Mouse (Mus musculus) small intestine, adult 2 months (tissue): ENCODE data around the gene BC024978. TPM values are rescaled to one million over a fixed set of nuclear protein-coding genes. Genes with fewer than 3 reads are reported as not detected.
"Not testable (repeated sequence)": the region's sequence is repeated elsewhere in the genome, so short reads cannot be mapped to it uniquely, and the experiment has no call there.

Experiments
- H3K27ac ChIP-seq: fragments of 200-500 bp; 2 replicates; pipeline ENCODE4 v1.5.1; 2012; ENCODE audit warnings: low read depth, low read length, control low read depth, inconsistent platforms; ENCODE audit not compliant: insufficient read depth
- H3K27me3 ChIP-seq: fragments of 200-500 bp; 2 replicates; pipeline ENCODE4 v1.6.1; 2012; ENCODE audit warnings: mild to moderate bottlenecking, moderate library complexity, low read length, inconsistent platforms; ENCODE audit not compliant: control insufficient read depth, insufficient read depth
- H3K36me3 ChIP-seq: fragments of 200-500 bp; 2 replicates; pipeline ENCODE4 v1.6.1; 2012; ENCODE audit warnings: mild to moderate bottlenecking, low read length, control low read depth, inconsistent platforms; ENCODE audit not compliant: control insufficient read depth, insufficient read depth
- H3K4me1 ChIP-seq: fragments of 200-500 bp; 2 replicates; pipeline ENCODE4 v1.6.1; 2012; ENCODE audit warnings: low read length, inconsistent platforms, mixed read lengths; ENCODE audit not compliant: control insufficient read depth, insufficient read depth, insufficient read length
- H3K4me3 ChIP-seq: fragments of 200-500 bp; 2 replicates; pipeline ENCODE4 v1.5.1; 2012; ENCODE audit warnings: low read depth, mild to moderate bottlenecking, control low read depth, inconsistent platforms, low read length, moderate library complexity
- CTCF ChIP-seq: fragments of 200-500 bp; IDR thresholded peaks from 2 replicates; pipeline ENCODE4 v1.5.1; 2012; ENCODE audit warnings: low read depth, mild to moderate bottlenecking, control low read depth, inconsistent platforms, low read length, moderate library complexity, mixed read lengths; ENCODE audit not compliant: insufficient replicate concordance, insufficient read length; ENCODE audit errors: extremely low read depth
- POLR2A ChIP-seq: fragments of 200-500 bp; IDR thresholded peaks from 2 replicates; pipeline ENCODE4 v1.6.1; 2012; ENCODE audit warnings: low read depth, mild to moderate bottlenecking, control low read depth, inconsistent platforms, low read length, moderate library complexity
- WGBS: fragments of 180-500 bp; shearing (Covaris S2); methylation state at CpG from one replicate; pipeline ENCODE4 v1.1.7; 2018; 5-methylcytosine and 5-hydroxymethylcytosine counted together
- polyA plus RNA-seq: library from polyadenylated mRNA; depleted of rRNA; stranded (reverse); fragments of >200 nt; gene quantifications from 2 replicates; pipeline ENCODE4 v1.2.3, GENCODE M21; 2012

Gene BC024978
- polyA plus RNA-seq, 1 experiment, result 9.5 TPM

GRCm38 (mm10) chr7:27232781-27233281 is 37.2 kb downstream of the BC024978 start, which contains the start of gene Coq8b:
Gene Coq8b, plus strand, starts transcription at chr7:27233023.
- TF ChIP-seq POLR2A, result peak; percentile 63
- no peak for TF ChIP-seq CTCF
- peak within 1 kb of the TSS; percentile 41 for H3K27ac ChIP-seq

GRCm38 (mm10) chr7:27233300-27233699 is 37.7 kb downstream of the BC024978 start:
- Histone ChIP-seq H3K4me1 (peaks cover 11% of the 10 kb centered on the region), H3K36me3 (no peaks in the 10 kb centered on the region), H3K4me3 (peak overlapping the region; percentile 75), H3K27me3 (no peaks in the 10 kb centered on the region), H3K27ac (no peak overlapping the region)
- WGBS, result under 1% methylated on average over 6 of the region's 6 CpGs
- no peak for TF ChIP-seq POLR2A
- no peak for TF ChIP-seq CTCF

More at GRCm38 (mm10) chr7:27232781-27233281, 37.2 kb downstream of the BC024978 start, which contains the start of gene Coq8b:
- H3K4me1 ChIP-seq, result peaks cover 11% of the 10 kb centered on the region
- H3K36me3 ChIP-seq, result no peaks in the 10 kb centered on the region
- peak within 1 kb of the TSS; percentile 75 for H3K4me3 ChIP-seq
- H3K27me3 ChIP-seq, result no peaks in the 10 kb centered on the region
- 1% methylated on average over 25 of the region's 25 CpGs for WGBS

GRCm38 (mm10) chr7:27235726-27236125 is 40.1 kb downstream of the BC024978 start:
- no peaks in the 10 kb centered on the region for H3K27me3 ChIP-seq
- 91% methylated on average over 2 of the region's 2 CpGs for WGBS
- H3K4me3 ChIP-seq, result no peak overlapping the region
- H3K36me3 ChIP-seq, result peaks cover 5% of the 10 kb centered on the region; the same call in 1 of the 2 replicates
- no peak overlapping the region for H3K27ac ChIP-seq
- H3K4me1 ChIP-seq, result peaks cover 11% of the 10 kb centered on the region
- TF ChIP-seq CTCF (no peak), POLR2A (no peak)

- H3K4me1 ChIP-seq, result peaks cover 7% of the 10 kb centered on the region
- 76% methylated on average over 2 of the region's 2 CpGs for WGBS
- H3K27me3 ChIP-seq, result no peaks in the 10 kb centered on the region
- H3K36me3 ChIP-seq, result peaks cover 13% of the 10 kb centered on the region
- no peak overlapping the region for H3K4me3 ChIP-seq
- TF ChIP-seq CTCF (no peak; the same call in 1 of the 2 replicates), POLR2A (no peak)
- no peak overlapping the region for H3K27ac ChIP-seq
These were observed 41.9 kb downstream of the BC024978 start for GRCm38 (mm10) chr7:27237527-27237926.

DNA sequence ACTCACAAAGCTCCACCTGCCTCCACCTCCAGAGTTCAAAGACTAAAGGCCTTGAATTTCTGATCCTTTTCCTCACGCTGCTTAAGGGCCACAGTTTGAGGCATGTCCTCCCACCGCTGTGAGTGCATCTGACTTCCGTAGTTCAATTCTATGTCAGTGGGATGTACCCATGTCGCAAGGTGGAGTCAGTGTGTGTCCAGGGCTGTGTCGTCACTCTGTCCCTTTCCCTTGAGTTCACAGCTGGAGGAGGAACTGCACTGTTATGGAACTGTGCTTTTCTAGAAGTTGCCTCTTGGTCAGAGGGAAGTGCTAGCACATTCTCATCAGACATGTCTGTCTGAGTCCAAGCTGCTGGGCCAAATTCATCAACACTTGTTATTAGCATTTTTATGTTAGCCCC is 43.0 kb downstream of the BC024978 start:
- Histone ChIP-seq H3K27ac (no peak overlapping the region), H3K27me3 (no peaks in the 10 kb centered on the region), H3K36me3 (peaks cover 18% of the 10 kb centered on the region), H3K4me3 (no peak overlapping the region), H3K4me1 (peaks cover 3% of the 10 kb centered on the region; the same call in 1 of the 2 replicates)
- 84% methylated on average over 5 of the region's 5 CpGs for WGBS
- TF ChIP-seq POLR2A (no peak), CTCF (no peak)

DNA sequence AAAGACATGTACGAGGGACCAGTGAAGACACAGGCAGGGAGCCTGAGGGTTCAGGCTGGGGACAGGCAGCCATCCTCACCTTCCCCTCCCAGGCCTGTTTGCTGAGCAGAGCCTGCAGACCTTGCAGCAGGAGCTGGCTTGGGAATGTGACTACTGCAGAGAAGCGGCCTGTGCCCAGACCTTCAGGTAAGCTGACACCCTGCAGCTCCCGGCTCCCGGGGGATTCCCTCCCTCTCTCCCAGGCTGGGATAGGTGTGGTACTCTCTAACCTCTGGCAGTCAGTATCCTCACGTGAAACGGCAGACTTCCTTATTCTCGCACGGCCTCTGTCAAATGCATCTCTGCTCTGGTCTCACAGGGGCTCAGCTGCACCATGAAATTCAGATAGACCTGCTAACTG is 47.6 kb downstream of the BC024978 start:
- H3K4me3 ChIP-seq, result no peak overlapping the region
- H3K36me3 ChIP-seq, result peaks cover 20% of the 10 kb centered on the region
- no peaks in the 10 kb centered on the region for H3K27me3 ChIP-seq
- TF ChIP-seq POLR2A (no peak), CTCF (no peak)
- WGBS, result 73% methylated on average over 8 of the region's 8 CpGs
- no peaks in the 10 kb centered on the region for H3K4me1 ChIP-seq
- H3K27ac ChIP-seq, result no peak overlapping the region

GRCm38 (mm10) chr7:27244088-27244487 is 48.5 kb downstream of the BC024978 start:
- not testable (repeated sequence) for H3K4me1 ChIP-seq, H3K4me3 ChIP-seq, H3K27ac ChIP-seq, H3K27me3 ChIP-seq
- peak; percentile 39; the same call in 1 of the 2 replicates for TF ChIP-seq CTCF
- peaks cover 20% of the 10 kb centered on the region for H3K36me3 ChIP-seq
- 85% methylated on average over 2 of the region's 2 CpGs for WGBS
